Mouse (Mus musculus) gastrocnemius, postnatal 10 days (tissue): Measurements from ENCODE around the gene Rad50. TPM values are rescaled to one million over a fixed set of nuclear protein-coding genes. Genes with fewer than 3 reads are reported as not detected.

Source experiments
- DNase-seq: peaks from one replicate; pipeline ENCODE4 v3.0.0; 2021; ENCODE audit warnings: mixed read lengths
- long read RNA-seq, 2 experiments: library from polyadenylated mRNA; stranded (forward); transcript quantifications; one replicate each; pipeline ENCODE4 v2.0.0; 2021
- total RNA-seq, 2 experiments: library from RNA; stranded (reverse); gene quantifications; 2 replicates each; pipeline ENCODE4 v1.2.3; 2021

Rad50 gene
- 10 to 100 TPM in 1 of 2 experiments, 1 to 10 TPM in 1; 7.9 to 10.1 TPM for total RNA-seq
- long read RNA-seq, experiment 1, full-length matches to known transcripts: 8 of 12 reads
- long read RNA-seq, experiment 1, partial matches to known transcripts: 1 of 12 reads
- long read RNA-seq, experiment 1, other reads (novel, unspliced or antisense): 3 of 12 reads
- long read RNA-seq, experiment 2, full-length matches to known transcripts: 6 of 16 reads
- long read RNA-seq, experiment 2, partial matches to known transcripts: 2 of 16 reads
- long read RNA-seq, experiment 2, other reads (novel, unspliced or antisense): 8 of 16 reads

DNA sequence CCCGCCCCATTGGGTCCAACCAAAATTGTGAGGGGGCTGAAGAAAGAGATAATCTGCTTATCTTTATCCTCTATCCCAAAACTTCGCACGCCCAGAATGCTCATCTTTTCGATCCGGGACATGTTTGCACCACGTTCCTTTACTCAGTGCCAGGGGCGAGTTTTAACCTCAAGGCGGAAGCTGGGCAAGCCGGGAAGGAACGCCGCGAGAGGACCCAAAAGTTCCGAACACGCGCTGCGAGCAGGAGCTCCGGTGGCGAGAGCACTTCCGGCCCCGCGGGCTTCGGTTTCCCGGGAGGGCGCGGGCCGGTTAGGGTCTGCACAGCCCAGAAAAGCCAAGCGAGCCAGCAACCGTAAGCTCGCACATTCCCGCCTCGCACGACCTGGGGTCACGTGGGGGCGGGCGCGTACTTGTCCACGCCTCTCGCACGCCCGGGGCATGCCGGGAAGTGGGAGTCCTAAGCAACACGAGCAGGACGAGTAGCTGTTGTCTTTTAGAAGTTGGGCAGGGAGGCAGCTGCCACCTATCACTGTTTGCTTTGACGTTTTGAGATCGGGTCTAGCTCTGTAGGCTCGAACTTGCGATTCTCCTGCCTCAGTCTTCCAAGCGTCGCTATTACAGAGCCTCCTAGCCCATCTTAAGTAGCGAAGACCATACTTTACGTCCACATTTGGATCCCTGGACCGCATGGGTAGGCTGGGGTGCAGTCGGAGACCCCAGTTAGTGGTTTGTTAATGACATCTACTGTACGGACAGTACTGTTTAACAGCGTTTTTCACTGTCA is at the start of gene Rad50:
Rad50 (minus strand) TSS at position 386 of the 784 bp plus-strand sequence.
- DNase-seq: peak; percentile 88

- no peak for DNase-seq
Measured at GRCm38 (mm10) chr11:53755011-53755595, 48.0 kb upstream of the Rad50 start.

DNA sequence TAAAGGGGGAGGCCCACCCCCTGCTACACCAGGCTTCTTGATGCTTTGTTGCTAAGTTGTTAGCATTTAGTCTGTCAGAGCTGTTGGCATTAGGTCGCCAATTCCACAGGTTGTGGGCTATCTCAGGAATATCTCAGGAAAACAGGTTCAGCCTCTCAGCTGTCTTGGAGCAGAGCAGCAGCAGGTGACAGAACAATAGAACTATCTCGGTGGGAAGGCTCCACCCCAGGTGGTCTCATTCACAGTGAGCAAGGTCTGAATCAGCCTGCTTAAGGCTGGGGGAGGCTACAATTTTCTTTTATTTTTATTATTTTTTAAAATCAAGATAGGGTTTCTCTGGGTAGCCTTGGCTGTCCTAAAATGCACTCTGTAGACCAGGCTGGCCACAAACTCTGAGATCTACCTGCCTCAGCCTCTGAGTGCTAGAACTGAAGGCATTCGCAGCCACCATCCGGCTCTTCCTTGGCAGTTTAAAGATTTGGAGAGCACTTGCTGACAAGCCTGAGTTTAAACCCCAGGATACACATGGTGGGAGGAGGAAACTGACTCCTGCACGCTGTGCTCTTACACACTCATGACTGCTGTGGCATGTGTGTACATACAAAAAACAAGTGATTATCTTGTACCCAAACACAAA is 42.7 kb upstream of the Rad50 start:
- no peak for DNase-seq

DNA sequence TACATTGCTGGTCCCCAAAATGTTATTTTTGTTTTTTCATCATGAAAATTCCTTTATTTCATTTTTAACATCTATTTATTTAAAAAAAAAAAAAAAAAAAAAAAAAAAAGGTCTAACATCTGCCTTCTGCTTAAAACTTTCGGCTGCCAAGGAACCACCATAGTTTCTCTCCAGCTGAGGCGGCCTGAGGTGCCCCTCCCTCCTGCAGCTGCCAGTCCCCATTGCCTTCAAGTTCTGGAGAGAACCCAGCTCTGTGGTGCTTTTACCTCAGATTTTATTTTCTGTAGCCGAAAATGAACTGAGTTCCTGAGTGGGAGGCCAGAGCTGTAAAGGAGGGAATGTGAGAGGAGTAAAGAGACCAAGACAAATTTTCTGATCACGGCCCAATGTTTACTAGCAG is 42.2 kb upstream of the Rad50 start:
- no peak for DNase-seq

GRCm38 (mm10) chr11:53748614-53749013 is 41.5 kb upstream of the Rad50 start:
- DNase-seq: no peak

DNA sequence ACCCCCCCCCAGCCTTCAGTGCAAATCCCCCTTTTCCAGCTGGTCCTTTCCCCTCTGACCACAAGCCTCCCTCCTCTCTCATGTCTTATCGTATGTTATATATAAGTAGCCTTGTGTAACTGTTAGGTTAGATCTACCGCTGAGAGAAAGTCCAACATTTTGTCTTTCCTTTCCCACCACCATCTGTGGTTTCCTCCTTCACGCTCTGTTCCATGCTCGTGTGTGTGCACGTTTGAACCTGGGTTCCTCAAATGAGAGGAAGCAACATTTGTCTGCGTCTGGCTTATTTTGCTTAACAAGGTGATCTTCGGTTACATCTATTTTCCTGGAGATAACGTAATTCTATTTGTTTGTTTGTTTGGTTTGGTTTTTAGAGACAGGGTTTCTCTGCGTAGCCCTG is 40.9 kb upstream of the Rad50 start:
- no peak for DNase-seq

DNA sequence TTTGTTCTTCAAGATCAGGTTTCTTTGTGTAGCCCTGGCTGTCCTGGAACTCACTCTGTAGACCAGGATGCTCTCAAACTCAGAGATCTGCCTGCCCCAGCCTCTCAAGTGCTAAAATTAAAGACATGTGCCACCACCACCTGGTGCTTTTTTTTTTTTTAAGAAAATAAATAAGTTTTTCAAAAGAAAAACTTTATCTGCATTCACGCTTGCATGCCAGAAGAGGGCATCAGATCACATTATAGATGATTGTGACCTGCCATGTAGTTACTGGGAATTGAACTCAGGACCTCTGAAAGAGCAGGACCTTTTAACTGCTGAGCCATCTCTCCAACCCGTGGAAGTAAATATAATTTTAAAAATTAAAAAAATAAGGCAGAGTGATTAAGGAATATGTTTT is 38.1 kb upstream of the Rad50 start:
- DNase-seq: no peak

GRCm38 (mm10) chr11:53742353-53742752 is 35.2 kb upstream of the Rad50 start:
- DNase-seq: no peak

- DNase-seq: peak; percentile 51
Measured at GRCm38 (mm10) chr11:53737573-53737946, 30.4 kb upstream of the Rad50 start.

GRCm38 (mm10) chr11:53736771-53737572 is 29.9 kb upstream of the Rad50 start:
- DNase-seq: peak; percentile 78

DNA sequence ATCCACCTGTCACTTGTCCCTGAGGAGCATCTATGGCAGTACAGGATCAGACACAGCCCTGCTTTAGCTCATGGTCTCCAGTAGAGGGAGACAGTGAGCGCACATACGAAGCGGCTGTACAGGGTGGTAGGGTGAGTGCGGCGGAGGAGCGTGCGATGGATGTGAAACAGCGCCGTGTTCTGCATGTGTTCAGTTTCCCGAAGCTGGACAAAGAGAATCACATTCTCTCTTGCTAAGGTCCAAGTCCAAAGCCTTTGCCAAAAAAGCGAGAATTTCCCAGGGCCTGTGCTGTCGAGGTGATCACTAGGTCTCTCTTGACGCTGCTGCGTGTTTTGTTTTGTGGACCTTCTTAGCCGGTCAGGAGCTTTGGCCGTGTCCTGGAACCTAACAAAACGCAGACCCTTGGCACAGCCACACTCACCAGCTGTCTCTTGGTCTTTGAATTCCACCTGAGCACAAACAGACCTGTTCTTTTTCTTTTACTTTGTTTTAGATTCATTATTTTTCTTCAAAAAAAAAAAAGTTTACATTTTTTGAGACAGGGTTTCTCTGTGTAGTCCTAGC is 28.6 kb upstream of the Rad50 start:
- peak; percentile 44 for DNase-seq

DNA sequence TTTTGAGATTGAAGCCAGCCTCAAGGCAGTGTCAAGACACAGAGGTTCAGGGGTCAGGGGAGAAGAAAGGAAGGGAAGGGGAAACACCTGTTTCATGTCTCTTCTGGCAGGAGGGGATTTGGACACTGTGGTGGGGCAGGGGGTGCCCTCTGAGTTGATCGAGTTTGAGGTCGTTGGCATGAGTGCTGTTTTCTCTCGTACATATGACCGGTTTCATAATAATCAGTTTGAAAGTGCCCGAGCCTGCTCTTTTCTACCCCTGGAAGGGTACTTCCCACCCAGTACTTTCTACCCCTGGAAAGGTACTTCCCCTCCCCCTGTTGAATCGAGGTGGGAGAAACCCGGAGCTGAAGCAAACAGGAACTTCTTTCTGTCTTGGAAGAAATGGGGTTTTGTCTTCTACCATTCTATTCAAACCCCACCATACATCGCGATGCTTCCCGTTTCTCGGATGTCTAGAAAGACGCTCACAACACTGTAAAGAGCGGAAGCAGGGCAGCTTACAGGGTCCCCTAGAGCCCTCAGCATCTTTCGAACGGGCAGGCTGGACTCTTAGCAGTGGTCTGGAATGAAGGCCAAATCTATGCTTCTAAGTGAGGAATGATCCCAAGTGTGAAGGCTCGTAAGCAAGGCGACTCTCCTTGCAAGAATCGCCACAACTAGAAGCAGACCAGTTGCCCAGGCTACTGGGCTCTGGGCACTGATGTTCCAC is 28.0 kb upstream of the Rad50 start:
- no peak for DNase-seq

- no peak for DNase-seq
Measured at GRCm38 (mm10) chr11:53734431-53734830, 27.3 kb upstream of the Rad50 start.

DNA sequence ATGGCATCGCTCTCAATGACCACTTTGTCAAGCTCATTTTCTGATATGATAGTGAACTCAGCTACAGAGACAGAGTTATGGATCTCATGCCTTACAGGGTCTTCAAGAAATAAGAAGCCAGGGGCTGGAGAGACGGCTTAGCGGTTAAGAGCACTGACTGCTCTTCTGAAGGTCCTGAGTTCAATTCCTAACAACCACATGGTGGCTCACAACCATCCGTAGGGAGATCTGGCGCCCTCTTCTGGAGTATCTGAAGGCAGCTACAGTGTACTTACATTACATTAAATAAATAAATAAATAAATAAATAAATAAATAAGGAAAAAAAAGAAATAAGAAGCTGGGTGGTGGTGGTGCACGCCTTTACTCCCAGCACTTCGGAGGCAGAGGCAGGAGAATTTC is 26.7 kb upstream of the Rad50 start:
- no peak for DNase-seq

- no peak for DNase-seq
Measured at GRCm38 (mm10) chr11:53732244-53732643, 25.1 kb upstream of the Rad50 start.

DNA sequence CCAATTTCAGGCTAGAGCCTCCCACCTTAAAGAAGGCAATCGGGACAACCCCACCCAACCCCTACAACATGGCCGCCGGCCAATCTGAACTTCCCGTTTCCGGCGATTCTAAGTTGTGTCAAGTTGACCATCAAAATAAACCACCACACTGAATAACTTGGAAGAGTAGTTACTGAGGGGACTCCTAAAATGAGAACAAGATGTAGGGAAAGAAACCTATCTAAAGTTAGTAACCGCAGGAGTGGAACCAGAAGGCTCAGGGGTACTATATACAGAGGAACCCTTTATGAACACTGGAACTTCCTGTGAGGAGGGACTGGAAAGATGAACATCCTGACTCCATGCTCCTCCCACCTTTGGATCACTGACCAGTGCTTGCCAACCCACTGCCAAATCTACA is 24.3 kb upstream of the Rad50 start:
- DNase-seq: no peak

- no peak for DNase-seq
Measured at GRCm38 (mm10) chr11:53720715-53721114, 13.6 kb upstream of the Rad50 start, which contains the start of gene Il5. TSS of gene Il5 (plus strand) at chr11:53720794.

DNA sequence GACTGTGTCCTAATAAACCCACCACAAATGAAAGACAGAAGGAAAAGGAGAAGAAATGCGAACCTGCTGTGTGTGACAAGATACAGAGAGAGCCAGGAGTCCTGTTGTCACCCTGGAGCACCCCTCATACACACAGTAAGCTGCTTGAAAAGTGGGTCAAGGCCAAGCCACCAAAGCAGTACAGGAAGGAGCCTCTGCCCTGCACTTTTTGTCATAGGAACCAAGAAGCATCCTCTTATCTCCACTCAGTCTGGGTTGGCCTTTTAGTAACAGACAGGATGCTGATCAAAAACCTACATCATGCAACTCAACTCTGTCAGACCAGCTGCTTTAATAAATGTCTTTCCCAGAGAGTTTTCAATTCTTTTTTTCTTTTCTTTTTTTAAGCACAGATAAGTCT is 12.6 kb upstream of the Rad50 start:
- no peak for DNase-seq

- no peak for DNase-seq
Measured at GRCm38 (mm10) chr11:53707718-53708009, 545 bp upstream of the Rad50 start.

DNA sequence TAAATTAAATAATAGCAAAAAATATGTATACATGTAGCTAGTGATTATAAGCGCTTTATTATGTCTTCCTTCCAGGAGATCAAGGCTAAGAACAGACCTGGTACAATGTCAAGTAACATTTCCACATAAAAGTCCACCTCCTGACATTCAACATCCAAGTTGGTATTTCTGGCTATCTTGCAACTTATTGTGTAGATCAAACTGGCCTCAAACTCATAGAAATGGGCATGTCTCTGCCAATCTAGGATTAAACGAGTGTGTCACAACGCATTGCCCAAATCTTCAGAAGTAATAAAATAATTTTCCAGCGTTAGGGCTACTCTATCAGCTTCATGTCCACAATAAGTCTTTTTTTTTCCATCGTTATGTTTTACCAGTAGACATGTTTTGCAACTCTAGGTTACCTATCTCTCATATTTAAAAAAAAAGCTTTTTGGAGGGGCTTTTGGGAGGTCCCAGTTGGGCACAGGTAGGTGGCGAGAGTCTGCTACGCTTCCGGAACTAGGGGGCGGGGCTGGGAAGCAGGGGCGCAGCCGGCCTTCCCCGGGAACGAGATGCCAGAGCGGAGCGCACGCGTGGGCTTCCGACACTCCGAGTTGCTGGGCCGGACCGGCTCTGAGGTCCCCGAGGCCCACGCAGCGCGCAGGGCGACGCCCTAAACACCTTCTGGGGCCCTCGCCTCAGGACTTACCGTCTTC is 734 bp downstream of the Rad50 start:
- peak; percentile 41 for DNase-seq

GRCm38 (mm10) chr11:53699351-53699750 is 7.8 kb downstream of the Rad50 start:
- no peak for DNase-seq
